Mouse (Mus musculus): ENCODE measurements around the gene Enpp1. TPM values are rescaled to one million over a fixed set of nuclear protein-coding genes. Genes with fewer than 3 reads are reported as not detected.

Enpp1 gene
- total RNA-seq (2015): 3.7 and 5.9 TPM in 2 replicates
- total RNA-seq (2017): 1.6 and 3.5 TPM in 2 replicates

GRCm38 (mm10) chr10:24711480-24712366, at the start of gene Enpp1:
Enpp1 (minus strand) TSS chr10:24712159.
- peak; percentile 74 for ATAC-seq (replicated peaks; ENCODE audit: poor library complexity)

- peak; percentile 87 for ATAC-seq (replicated peaks; ENCODE audit: poor library complexity)
Measured at GRCm38 (mm10) chr10:24758326-24758915, 46.5 kb upstream of the Enpp1 start.

- ATAC-seq (replicated peaks; ENCODE audit: poor library complexity): no peak
Measured at GRCm38 (mm10) chr10:24754874-24755540, 43.0 kb upstream of the Enpp1 start.

- peak; percentile 14 for ATAC-seq (replicated peaks; ENCODE audit: poor library complexity)
Measured at GRCm38 (mm10) chr10:24754251-24754835, 42.4 kb upstream of the Enpp1 start.

- 0 out of 2 replicates have a peak, but pooled peaks have one; percentile 1 for ATAC-seq (replicated peaks; ENCODE audit: poor library complexity)
Measured at GRCm38 (mm10) chr10:24753536-24754250, 41.7 kb upstream of the Enpp1 start.

- no peak for ATAC-seq (replicated peaks; ENCODE audit: poor library complexity)
Measured at GRCm38 (mm10) chr10:24742950-24743487, 31.1 kb upstream of the Enpp1 start.

GRCm38 (mm10) chr10:24741229-24742198, 29.6 kb upstream of the Enpp1 start:
- ATAC-seq (replicated peaks; ENCODE audit: poor library complexity): no peak

GRCm38 (mm10) chr10:24739171-24739570, 27.2 kb upstream of the Enpp1 start:
- ATAC-seq (replicated peaks; ENCODE audit: poor library complexity): no peak

- ATAC-seq (replicated peaks; ENCODE audit: poor library complexity): no peak
Measured at GRCm38 (mm10) chr10:24738456-24738855, 26.5 kb upstream of the Enpp1 start.

- ATAC-seq (replicated peaks; ENCODE audit: poor library complexity): no peak
Measured at GRCm38 (mm10) chr10:24735027-24735777, 23.2 kb upstream of the Enpp1 start.

GRCm38 (mm10) chr10:24727478-24727877, 15.5 kb upstream of the Enpp1 start:
- peak; percentile 65 for ATAC-seq (replicated peaks; ENCODE audit: poor library complexity)

- no peak for ATAC-seq (replicated peaks; ENCODE audit: poor library complexity)
Measured at GRCm38 (mm10) chr10:24725197-24725596, 13.2 kb upstream of the Enpp1 start.

GRCm38 (mm10) chr10:24721841-24722240, 9.9 kb upstream of the Enpp1 start:
- no peak for ATAC-seq (replicated peaks; ENCODE audit: poor library complexity)

- no peak for ATAC-seq (replicated peaks; ENCODE audit: poor library complexity)
Measured at GRCm38 (mm10) chr10:24719383-24719782, 7.4 kb upstream of the Enpp1 start.

GRCm38 (mm10) chr10:24718720-24719119, 6.8 kb upstream of the Enpp1 start:
- peak; percentile 83 for ATAC-seq (replicated peaks; ENCODE audit: poor library complexity)

GRCm38 (mm10) chr10:24718058-24718457, 6.1 kb upstream of the Enpp1 start:
- peak; percentile 38 for ATAC-seq (replicated peaks; ENCODE audit: poor library complexity)

GRCm38 (mm10) chr10:24716232-24716631, 4.3 kb upstream of the Enpp1 start:
- no peak for ATAC-seq (replicated peaks; ENCODE audit: poor library complexity)

GRCm38 (mm10) chr10:24712901-24713300, 942 bp upstream of the Enpp1 start:
- ATAC-seq (replicated peaks; ENCODE audit: poor library complexity): no peak

Data from megakaryocyte progenitor cell, adult 5-6 weeks (primary cell).